Mouse (Mus musculus) MEL (cell line): ENCODE measurements around the gene Fer1l5. TPM values are rescaled to one million over a fixed set of nuclear protein-coding genes. Genes with fewer than 3 reads are reported as not detected.

Experiments used
- DNase-seq: peaks from one replicate; pipeline ENCODE4 v3.0.0; 2011; ENCODE audit warnings: low read depth, low spot score
- H3K27ac ChIP-seq: 2 replicates; pipeline ENCODE4 v1.5.1; 2012; ENCODE audit warnings: low read depth, mild to moderate bottlenecking, control low read depth, low read length, moderate library complexity; ENCODE audit not compliant: control insufficient read depth
- H3K27me3 ChIP-seq, 2 experiments: fragments of 150-350 bp in 1 of 2; sonication (generic) in 1 of 2; 2 replicates each; pipeline ENCODE4 v1.6.1; 2012; ENCODE audit warnings: low read length in 2 of 2, mild to moderate bottlenecking in 2 of 2, improper control_type of control experiment in 1 of 2, moderate library complexity in 1 of 2; ENCODE audit not compliant: insufficient read depth in 2 of 2, control insufficient read depth in 1 of 2
- H3K36me3 ChIP-seq, 2 experiments: 2 replicates each; pipeline ENCODE4 v1.6.1; 2012 to 2014; ENCODE audit warnings: low read length in 2 of 2, improper control_type of control experiment in 1 of 2, inconsistent platforms in 1 of 2, mild to moderate bottlenecking in 1 of 2; ENCODE audit not compliant: insufficient read depth in 2 of 2, control insufficient read depth in 1 of 2
- H3K4me1 ChIP-seq, 2 experiments: fragments of 150-350 bp in 1 of 2; sonication (generic) in 1 of 2; 2 replicates each; pipeline ENCODE4 v1.6.1; 2012; ENCODE audit warnings: low read length in 2 of 2, improper control_type of control experiment in 1 of 2, mild to moderate bottlenecking in 1 of 2; ENCODE audit not compliant: insufficient read depth in 2 of 2, control insufficient read depth in 1 of 2
- H3K4me3 ChIP-seq, 2 experiments: fragments of 150-350 bp in 1 of 2; sonication (generic) in 1 of 2; 2 replicates each; pipeline ENCODE4 v1.5.1; 2012; ENCODE audit warnings: low read depth in 2 of 2, low read length in 2 of 2, mild to moderate bottlenecking in 2 of 2, moderate library complexity in 2 of 2, control low read depth in 1 of 2, improper control_type of control experiment in 1 of 2; ENCODE audit not compliant: control insufficient read depth in 1 of 2, insufficient read depth in 1 of 2
- H3K79me2 ChIP-seq: 2 replicates; pipeline ENCODE4 v1.6.1; 2012; ENCODE audit warnings: mild to moderate bottlenecking, low read length, moderate library complexity; ENCODE audit not compliant: control insufficient read depth, poor library complexity, insufficient read depth
- H3K9ac ChIP-seq: 2 replicates; pipeline ENCODE4 v1.6.1; 2012; ENCODE audit warnings: low read depth, mild to moderate bottlenecking, control low read depth, low read length, moderate library complexity; ENCODE audit not compliant: control insufficient read depth, poor library complexity, severe bottlenecking
- H3K9me3 ChIP-seq: fragments of 150-350 bp; sonication (generic); replicated peaks from 2 replicates; pipeline ENCODE4 v1.6.1; 2012; ENCODE audit warnings: mild to moderate bottlenecking, low read length, improper control_type of control experiment, moderate library complexity; ENCODE audit not compliant: insufficient read depth
- BHLHE40 ChIP-seq: IDR thresholded peaks from 2 replicates; pipeline ENCODE4 v1.6.1; 2012; ENCODE audit warnings: low read depth, mild to moderate bottlenecking, inconsistent platforms, low read length, improper control_type of control experiment, borderline replicate concordance
- CHD2 ChIP-seq: IDR thresholded peaks from 2 replicates; pipeline ENCODE4 v1.6.1; 2011; ENCODE audit warnings: low read length, improper control_type of control experiment
- CTCF ChIP-seq, 3 experiments: IDR thresholded peaks in 2 of 3; conservative IDR thresholded peaks in 1 of 3; 2 replicates each; pipeline ENCODE4 v1.5.1; 2011 to 2012; ENCODE audit warnings: low read length in 3 of 3, low read depth in 2 of 3, mild to moderate bottlenecking in 2 of 3, improper control_type of control experiment in 1 of 3, inconsistent platforms in 1 of 3, mixed read lengths in 1 of 3, moderate library complexity in 1 of 3; ENCODE audit not compliant: control insufficient read depth in 1 of 3, insufficient read depth in 1 of 3, poor library complexity in 1 of 3, severe bottlenecking in 1 of 3
- E2F4 ChIP-seq: IDR thresholded peaks from 2 replicates; pipeline ENCODE4 v1.6.1; 2011; ENCODE audit warnings: low read depth, low read length, improper control_type of control experiment, borderline replicate concordance
- ELF1 ChIP-seq: IDR thresholded peaks from 2 replicates; pipeline ENCODE4 v1.6.1; 2014; ENCODE audit warnings: low read depth, mild to moderate bottlenecking, inconsistent platforms, low read length, improper control_type of control experiment, moderate library complexity
- ETS1 ChIP-seq: IDR thresholded peaks from 2 replicates; pipeline ENCODE4 v1.6.1; 2012; ENCODE audit warnings: low read depth, mild to moderate bottlenecking, inconsistent platforms, low read length, improper control_type of control experiment, moderate library complexity
- GATA1 ChIP-seq: IDR thresholded peaks from 2 replicates; pipeline ENCODE4 v1.6.1; 2011; ENCODE audit warnings: low read depth, low read length, improper control_type of control experiment
- HCFC1 ChIP-seq: IDR thresholded peaks from 2 replicates; pipeline ENCODE4 v1.6.1; 2012; ENCODE audit warnings: low read depth, mild to moderate bottlenecking, inconsistent platforms, low read length, improper control_type of control experiment, moderate library complexity
- KAT2A ChIP-seq: conservative IDR thresholded peaks from 2 replicates; pipeline ENCODE4 v1.6.1; 2012; ENCODE audit warnings: low read depth, low read length, improper control_type of control experiment, inconsistent platforms
- MEF2A ChIP-seq: IDR thresholded peaks from 2 replicates; pipeline ENCODE4 v1.6.1; 2014; ENCODE audit warnings: low read depth, mild to moderate bottlenecking, inconsistent platforms, low read length, improper control_type of control experiment; ENCODE audit not compliant: poor library complexity, insufficient replicate concordance, severe bottlenecking; ENCODE audit errors: extremely low read depth
- MYC ChIP-seq: IDR thresholded peaks from 2 replicates; pipeline ENCODE4 v1.6.1; 2011; ENCODE audit warnings: low read depth, mild to moderate bottlenecking, low read length, improper control_type of control experiment, moderate library complexity
- NELFE ChIP-seq: IDR thresholded peaks from 2 replicates; pipeline ENCODE4 v1.6.1; 2011; ENCODE audit warnings: low read depth, low read length, improper control_type of control experiment
- POLR2A ChIP-seq, 2 experiments: IDR thresholded peaks; 2 replicates each; pipeline ENCODE4 v1.6.1; 2011 to 2012; ENCODE audit warnings: low read length in 2 of 2, mild to moderate bottlenecking in 2 of 2, control low read depth in 1 of 2, improper control_type of control experiment in 1 of 2, low read depth in 1 of 2, moderate library complexity in 1 of 2; ENCODE audit not compliant: control insufficient read depth in 1 of 2, insufficient read depth in 1 of 2, poor library complexity in 1 of 2
- POLR2AphosphoS5 ChIP-seq: IDR thresholded peaks from 2 replicates; pipeline ENCODE4 v1.6.1; 2012; ENCODE audit warnings: low read depth, borderline replicate concordance, mild to moderate bottlenecking, inconsistent platforms, low read length, moderate library complexity, mixed read lengths
- RCOR1 ChIP-seq: IDR thresholded peaks from 2 replicates; pipeline ENCODE4 v1.6.1; 2012; ENCODE audit warnings: low read depth, mild to moderate bottlenecking, inconsistent platforms, low read length, improper control_type of control experiment
- SMC3 ChIP-seq: IDR thresholded peaks from 2 replicates; pipeline ENCODE4 v1.6.1; 2011; ENCODE audit warnings: low read depth, low read length, improper control_type of control experiment
- TAL1 ChIP-seq: IDR thresholded peaks from 2 replicates; pipeline ENCODE4 v1.6.1; 2012; ENCODE audit warnings: mild to moderate bottlenecking, inconsistent platforms, low read length, moderate library complexity, mixed read lengths
- TBP ChIP-seq: IDR thresholded peaks from 2 replicates; pipeline ENCODE4 v1.8.0; 2011; ENCODE audit warnings: low read depth, low read length, improper control_type of control experiment
- USF1 ChIP-seq: IDR thresholded peaks from 2 replicates; pipeline ENCODE4 v1.6.1; 2014; ENCODE audit warnings: low read depth, mild to moderate bottlenecking, inconsistent platforms, low read length, improper control_type of control experiment, moderate library complexity
- ZKSCAN1 ChIP-seq: IDR thresholded peaks from 2 replicates; pipeline ENCODE4 v1.6.1; 2012; ENCODE audit warnings: low read depth, mild to moderate bottlenecking, inconsistent platforms, low read length, improper control_type of control experiment, moderate library complexity
- polyA plus RNA-seq, 2 experiments: library from polyadenylated mRNA; stranded (reverse) in 1 of 2; unstranded in 1 of 2; fragments of >175 nt in 1 of 2; fragments of >200 nt in 1 of 2; gene quantifications; 2 replicates each; pipeline versions ENCODE4 v1.2.1 to v1.2.4; 2012; ENCODE audit warnings: low replicate concordance in 2 of 2, low read depth in 1 of 2; ENCODE audit not compliant: insufficient read length in 2 of 2, insufficient read depth in 1 of 2, missing spikeins in 1 of 2
- total RNA-seq: library from RNA; depleted of rRNA; stranded (reverse); fragments of 300-350 nt; gene quantifications from 2 replicates; pipeline ENCODE4 v1.2.3, GENCODE M21; 2012

Gene Fer1l5
- total and polyA plus RNA-seq, 3 experiments = 2.3 TPM; not detected in 2

GRCm38 (mm10) chr1:36332955-36333887 is 38.9 kb upstream of the Fer1l5 start:
- H3K27me3 ChIP-seq = no peaks in the 10 kb centered on the region
- H3K36me3 ChIP-seq = no peaks in the 10 kb centered on the region; a peak in 2 of 4 replicates
- H3K9ac ChIP-seq = no peak overlapping the region
- no peak overlapping the region for H3K27ac ChIP-seq
- DNase-seq = no peak
- H3K4me3 ChIP-seq = no peak overlapping the region
- no peak for TF ChIP-seq RCOR1
- TF ChIP-seq MEF2A = no peak
- no peaks in the 10 kb centered on the region for H3K4me1 ChIP-seq
- no peaks in the 10 kb centered on the region for H3K9me3 ChIP-seq
- H3K79me2 ChIP-seq = no peaks in the 10 kb centered on the region

GRCm38 (mm10) chr1:36342547-36342946 is 29.5 kb upstream of the Fer1l5 start:
- Histone ChIP-seq H3K27me3 (no peaks in the 10 kb centered on the region), H3K79me2 (no peaks in the 10 kb centered on the region), H3K9ac (no peak overlapping the region), H3K4me3 (no peak overlapping the region), H3K36me3 (peaks cover 10 to 45% of the 10 kb centered on the region in 2 experiments), H3K4me1 (peaks cover 0 to 4% of the 10 kb centered on the region in 2 experiments; a peak in 2 of 4 replicates), H3K27ac (no peak overlapping the region)
- no peak for DNase-seq
- TF ChIP-seq ETS1 (no peak), ELF1 (peak; percentile 23; the same call in 1 of the 2 replicates)
- TF ChIP-seq, all 39 proteins: peak for 1
- H3K9me3 ChIP-seq = no peaks in the 10 kb centered on the region

GRCm38 (mm10) chr1:36352351-36352750 is 19.7 kb upstream of the Fer1l5 start:
- no peaks in the 10 kb centered on the region for H3K9me3 ChIP-seq

More at GRCm38 (mm10) chr1:36352351-36352750, 19.7 kb upstream of the Fer1l5 start:
- H3K4me1 ChIP-seq = no peaks in the 10 kb centered on the region
- H3K27me3 ChIP-seq = no peaks in the 10 kb centered on the region
- H3K9ac ChIP-seq = no peak overlapping the region
- no peak overlapping the region for H3K27ac ChIP-seq
- no peak overlapping the region for H3K4me3 ChIP-seq
- TF ChIP-seq RCOR1 (no peak), CHD2 (no peak), MYC (no peak), USF1 (no peak), TBP (no peak), GATA1 (no peak), HCFC1 (no peak), NELFE (no peak), POLR2A (IDR thresholded peaks at IDR 0.05; ENCODE audit: control insufficient read depth in 1 of 2, insufficient read depth in 1 of 2, low read depth in 1 of 2, low read length in 2 of 2, poor library complexity in 1 of 2) (no peak), KAT2A (no peak), ZKSCAN1 (no peak), BHLHE40 (no peak), POLR2AphosphoS5 (no peak), E2F4 (no peak), MEF2A (no peak), TAL1 (no peak), CTCF (IDR thresholded peaks at IDR 0.05 in 2 of 3, conservative IDR thresholded peaks at IDR 0.05 in 1 of 3; ENCODE audit: control insufficient read depth in 1 of 3, insufficient read depth in 1 of 3, low read depth in 2 of 3, low read length in 3 of 3, poor library complexity in 1 of 3, severe bottlenecking in 1 of 3) (no peak), SMC3 (no peak)
- H3K36me3 ChIP-seq = peaks cover 0 to 34% of the 10 kb centered on the region in 2 experiments; a peak in 2 of 4 replicates
- no peak for DNase-seq
- no peaks in the 10 kb centered on the region for H3K79me2 ChIP-seq
